29 mouse cellular contexts compared by ENCODE assay signal in the genomic region with DNA sequence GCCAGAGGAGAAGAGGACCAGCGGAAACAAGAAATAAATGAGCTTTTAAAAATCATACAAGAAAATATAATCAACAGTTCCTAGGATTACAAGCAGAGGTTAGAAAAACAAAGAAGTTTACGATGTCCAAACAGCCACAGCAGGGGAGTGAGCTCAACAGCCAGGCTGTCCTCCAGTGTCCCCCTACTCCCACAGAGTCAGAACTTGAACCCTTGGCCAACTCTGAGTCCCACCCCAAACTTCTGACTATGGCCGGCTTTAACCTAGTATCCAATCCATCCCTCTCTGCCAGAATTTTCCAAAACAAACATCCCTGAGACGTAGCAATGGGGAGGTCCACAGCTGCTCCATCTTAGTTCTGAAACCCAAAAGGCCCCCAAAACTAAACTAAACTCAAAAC. TPM values are rescaled to one million over a fixed set of nuclear protein-coding genes. Genes with fewer than 3 reads are reported as not detected.
A peak's percentile ranks its signal among the peaks of the same experiment; 100 is the strongest.
DNase-seq lines count a peak whose midpoint lies in the region; ATAC-seq and TF ChIP-seq lines count a peak whose summit lies in the region.
"Had no signal": no experiment of that assay in that cellular context is flagged by ENCODE, and none has a peak within 500 bp of the region (broad histone marks: within the 10 kb centered on the region; RNA-seq: fewer than 3 reads in every experiment).

No protein-coding gene starts in this region.

- H3K27ac ChIP-seq in kidney, adult 2 months (ENCODE audit: insufficient read depth, low read depth, low read length): peak overlapping the region; percentile 72; the same call in 1 of the 2 replicates
- H3K27ac ChIP-seq in brown adipose tissue, adult 24 weeks (replicated peaks; ENCODE audit: low read depth, low read length): peak overlapping the region; percentile 41; the same call in 1 of the 2 replicates
- H3K27ac ChIP-seq: embryonic facial prominence, embryonic 12.5 days; hindbrain, embryonic 12.5 days; limb, embryonic 15.5 days; liver, embryonic 13.5 days; neural tube, embryonic 15.5 days; stomach, postnatal 0 days had no signal

- WGBS in kidney, adult 2 months: 76% methylated on average over 4 of the region's 4 CpGs

- ATAC-seq in megakaryocyte, adult 5-6 weeks (ENCODE audit: poor library complexity, severe bottlenecking): no peak
- ATAC-seq: forebrain, embryonic 14.5 days; intestine, embryonic 16.5 days; lung, postnatal 0 days had no signal

- no peaks in the 10 kb centered on the region for H3K4me1 ChIP-seq in kidney, adult 2 months (ENCODE audit: control insufficient read depth, insufficient read depth, low read length)
- H3K4me1 ChIP-seq in brown adipose tissue, adult 24 weeks (ENCODE audit: control insufficient read depth, insufficient read depth, insufficient read length, low read length): peaks cover 14% of the 10 kb centered on the region
- H3K4me1 ChIP-seq: embryonic facial prominence, embryonic 12.5 days had no signal

- H3K27me3 ChIP-seq in kidney, adult 2 months (replicated peaks; ENCODE audit: control insufficient read depth, insufficient read depth, low read length): no peaks in the 10 kb centered on the region
- H3K27me3 ChIP-seq: embryonic facial prominence, embryonic 12.5 days; hindbrain, embryonic 12.5 days; limb, embryonic 15.5 days; liver, embryonic 13.5 days; neural tube, embryonic 15.5 days had no signal

- no peak for TF ChIP-seq CTCF in kidney, adult 2 months (conservative IDR thresholded peaks at IDR 0.05; ENCODE audit: insufficient read depth, insufficient read length, low read depth, low read length)

- TF ChIP-seq POLR2A in kidney, adult 2 months (IDR thresholded peaks at IDR 0.05; ENCODE audit: low read depth, low read length): no peak

- intact Hi-C loops in heart, postnatal 25 days (cut with DNase I): no loop called here

- no peak overlapping the region for H3K4me3 ChIP-seq in kidney, adult 2 months (ENCODE audit: insufficient read depth, low read depth, low read length)
- H3K4me3 ChIP-seq in brown adipose tissue, adult 24 weeks (ENCODE audit: insufficient read depth, low read depth, low read length): no peak overlapping the region
- H3K4me3 ChIP-seq: embryonic facial prominence, embryonic 12.5 days; hindbrain, embryonic 12.5 days; limb, embryonic 10.5 days; limb, embryonic 15.5 days; liver, embryonic 13.5 days; neural tube, embryonic 15.5 days had no signal

- H3K36me3 ChIP-seq in kidney, adult 2 months (ENCODE audit: control insufficient read depth, insufficient read depth, low read length): no peaks in the 10 kb centered on the region
- H3K36me3 ChIP-seq: embryonic facial prominence, embryonic 12.5 days; G1E; hindbrain, embryonic 12.5 days; limb, embryonic 10.5 days; limb, embryonic 15.5 days; liver, embryonic 13.5 days; neural tube, embryonic 15.5 days had no signal

- peak; percentile 90 for DNase-seq in heart, adult 11 months
- DNase-seq in heart, postnatal 25 days (ENCODE audit: low spot score): no peak
- DNase-seq in kidney, adult 2 months: peak; percentile 60
- no peak for DNase-seq in kidney, adult 18-20 months
- DNase-seq in kidney, postnatal 10 days: peak; percentile 61
- DNase-seq: adrenal gland, adult 8-10 months; cerebellum, adult 11 months; cerebellum, adult 9-10 months; cerebellum, postnatal 36 days; liver, embryonic 13.5 days; lung, adult 18-20 months; lung, postnatal 4 days; midbrain, embryonic 14.5 days; right cerebral cortex, adult 18-20 months; spleen, adult 18-20 months; thymus, adult 18-20 months; thymus, postnatal 25 days had no signal

RNA-seq across cellular contexts. Expression of a gene that starts 45.0 kb away (rescaled TPM):
- total RNA-seq in heart, postnatal 25 days (2021): 10 to 100 TPM; 15.2 to 19.9 TPM
- polyA plus RNA-seq in kidney, adult 2 months (2012; rRNA removed): 46.7 and 51.2 TPM in 2 replicates
- 5.5 and 6.6 TPM in 2 replicates for polyA plus RNA-seq in brown adipose tissue, adult 24 weeks (2012; ENCODE audit: insufficient read depth, insufficient read length, missing spikeins)
- total RNA-seq in megakaryocyte, adult 5-6 weeks (2015): 0.76 and 1.3 TPM in 2 replicates
- total RNA-seq in megakaryocyte, adult 5-6 weeks (2017): 0.24 and 0.70 TPM in 2 replicates

Comparison
In these comparisons a context has a peak if more than half of its experiments do, and no peak if none do; other contexts are left out.
1. DNase-seq: peak in heart, adult 11 months (single experiment), kidney, adult 2 months (single experiment) and kidney, postnatal 10 days (single experiment); none in heart, postnatal 25 days (single experiment) and kidney, adult 18-20 months (single experiment).
2. RNA of a gene that starts 45.0 kb away (total RNA-seq): 15.2 to 19.9 TPM in heart, postnatal 25 days; 0.24 to 1.3 TPM in megakaryocyte, adult 5-6 weeks; every median in the first group is over 4 times any median in the second.